Mouse (Mus musculus) liver, adult 2 months (tissue): ENCODE measurements around the gene Cdc42.

Experiments
- CTCF ChIP-seq: fragments of 200-500 bp; IDR thresholded peaks from 2 replicates; pipeline ENCODE4 v1.5.1; 2011; ENCODE audit warnings: low read depth, low read length, control low read depth
- POLR2A ChIP-seq: fragments of 200-500 bp; IDR thresholded peaks from 2 replicates; pipeline ENCODE4 v1.6.1; 2011; ENCODE audit warnings: low read length, control low read depth; ENCODE audit not compliant: insufficient read depth; ENCODE audit errors: extremely low read depth

DNA sequence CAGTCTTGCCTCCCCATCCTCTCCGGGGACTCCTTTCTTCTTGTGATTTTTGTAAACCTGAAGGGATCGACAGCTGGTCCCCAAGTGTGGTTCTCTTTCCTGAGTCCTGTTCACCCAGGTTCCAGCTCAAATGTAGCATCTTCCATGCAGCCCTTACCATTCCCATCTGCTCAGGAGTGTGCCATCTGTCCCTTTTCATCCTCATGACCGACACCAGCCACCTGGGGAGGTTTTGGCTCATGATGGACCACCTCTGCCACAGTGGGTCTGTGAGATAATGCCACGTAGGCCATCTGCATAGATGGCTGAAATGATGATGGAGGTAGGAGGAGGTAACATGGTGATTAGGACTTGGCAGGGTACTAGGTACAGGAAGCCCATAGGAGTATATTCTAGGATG lies 32.7 kb upstream of the Cdc42 start:
- TF ChIP-seq POLR2A (no peak), CTCF (no peak)
